Mouse (Mus musculus): ENCODE data around the gene Sema6c.
"Not testable (repeated sequence)": the region's sequence is repeated elsewhere in the genome, so short reads cannot be mapped to it uniquely, and the experiment has no call there.

The Sema6c gene

GRCm38 (mm10) chr3:95186100-95186499 lies 25.8 kb downstream of the Sema6c start:
- no peak for DNase-seq (ENCODE audit: low spot score)

- DNase-seq (ENCODE audit: low spot score): no peak
Observed at GRCm38 (mm10) chr3:95186888-95187287, 26.6 kb downstream of the Sema6c start.

DNA sequence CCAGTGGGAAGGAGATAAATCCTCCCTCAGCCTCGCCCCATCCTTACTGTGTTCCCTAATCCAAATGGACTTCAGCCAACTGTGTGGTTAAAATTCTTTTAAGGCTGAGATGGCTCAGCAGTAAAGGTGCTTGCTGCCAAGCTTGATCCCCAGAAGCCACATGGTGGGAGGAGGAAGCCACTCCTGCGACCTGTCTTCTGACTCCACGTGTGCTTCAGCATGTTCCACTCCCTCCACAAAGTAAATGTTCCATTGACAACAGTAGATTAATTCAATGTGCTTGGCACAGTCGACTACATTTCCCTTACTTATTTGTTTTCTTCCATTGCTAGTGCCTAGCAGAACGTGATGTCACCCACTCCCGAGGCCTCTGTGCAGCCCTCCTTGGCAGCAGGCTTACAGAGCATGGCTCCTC lies 34.5 kb downstream of the Sema6c start:
- no peak for DNase-seq (ENCODE audit: low spot score)

GRCm38 (mm10) chr3:95195772-95196171 lies 35.5 kb downstream of the Sema6c start:
- DNase-seq (ENCODE audit: low spot score): no peak

DNA sequence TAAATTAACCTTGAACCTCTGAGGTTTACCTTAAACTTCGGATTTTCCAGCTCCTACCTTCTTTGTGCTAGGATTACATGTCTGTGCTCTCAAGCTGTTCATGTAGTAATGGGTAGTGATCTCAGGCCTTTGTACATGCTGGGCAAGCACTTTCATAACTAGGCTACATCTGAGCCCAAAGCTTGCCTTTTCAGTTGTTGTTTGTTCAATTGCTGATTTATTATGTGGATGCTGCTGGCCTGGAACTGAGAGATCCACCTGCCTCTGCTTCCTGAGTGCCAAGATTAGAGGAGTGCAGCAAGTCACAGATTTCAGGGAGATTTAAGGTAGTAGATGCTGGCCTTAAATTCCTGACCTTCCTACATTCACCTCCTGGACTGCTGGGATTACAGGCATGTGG lies 38.8 kb downstream of the Sema6c start:
- DNase-seq (ENCODE audit: low spot score): no peak

- DNase-seq (ENCODE audit: low spot score): no peak
Observed at GRCm38 (mm10) chr3:95200132-95200531, 39.9 kb downstream of the Sema6c start.

- no peak for DNase-seq (ENCODE audit: low spot score)
Observed at GRCm38 (mm10) chr3:95200562-95200961, 40.3 kb downstream of the Sema6c start.

DNA sequence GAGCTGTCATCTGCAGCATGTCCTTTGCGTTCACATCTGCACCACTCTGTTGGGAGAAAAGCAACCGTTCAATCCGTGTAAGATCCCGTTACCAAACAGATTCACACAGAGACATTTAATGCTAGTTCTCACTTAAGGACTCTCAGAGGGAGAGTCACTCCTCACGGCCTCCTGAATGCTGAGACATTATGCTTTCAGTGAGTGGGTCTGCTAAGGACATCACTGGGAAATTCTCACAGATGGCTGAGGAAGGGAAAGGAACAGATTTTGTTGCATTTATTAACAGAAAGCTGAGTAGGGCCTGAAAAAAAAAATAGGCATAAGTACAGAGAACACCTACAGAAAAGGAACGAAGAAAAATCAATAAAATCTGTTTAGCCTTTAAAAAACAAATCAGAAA lies 43.6 kb downstream of the Sema6c start:
- DNase-seq (ENCODE audit: low spot score): no peak

DNA sequence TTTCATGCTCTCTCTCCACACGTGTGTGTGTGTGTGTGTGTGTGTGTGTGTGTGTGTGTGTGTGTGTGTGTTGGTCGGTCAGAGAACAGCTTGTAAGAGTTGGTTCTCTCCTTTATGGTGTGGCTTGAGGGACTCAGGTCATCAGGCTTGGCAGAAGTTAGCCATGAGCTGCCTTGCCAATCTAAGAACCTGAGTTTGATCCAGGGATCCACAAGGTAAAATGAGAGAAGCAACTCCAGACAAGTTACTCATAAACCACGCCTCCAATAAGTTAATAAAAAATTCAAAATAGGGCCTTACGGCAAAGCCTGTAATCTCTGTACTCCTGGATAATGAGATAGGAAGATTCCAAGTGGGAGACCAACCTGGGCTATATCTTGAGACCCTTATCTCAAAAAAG lies 48.0 kb downstream of the Sema6c start:
- DNase-seq (ENCODE audit: low spot score): no peak

- DNase-seq (ENCODE audit: low spot score): no peak
Observed at GRCm38 (mm10) chr3:95210585-95210984, 50.3 kb downstream of the Sema6c start.

DNA sequence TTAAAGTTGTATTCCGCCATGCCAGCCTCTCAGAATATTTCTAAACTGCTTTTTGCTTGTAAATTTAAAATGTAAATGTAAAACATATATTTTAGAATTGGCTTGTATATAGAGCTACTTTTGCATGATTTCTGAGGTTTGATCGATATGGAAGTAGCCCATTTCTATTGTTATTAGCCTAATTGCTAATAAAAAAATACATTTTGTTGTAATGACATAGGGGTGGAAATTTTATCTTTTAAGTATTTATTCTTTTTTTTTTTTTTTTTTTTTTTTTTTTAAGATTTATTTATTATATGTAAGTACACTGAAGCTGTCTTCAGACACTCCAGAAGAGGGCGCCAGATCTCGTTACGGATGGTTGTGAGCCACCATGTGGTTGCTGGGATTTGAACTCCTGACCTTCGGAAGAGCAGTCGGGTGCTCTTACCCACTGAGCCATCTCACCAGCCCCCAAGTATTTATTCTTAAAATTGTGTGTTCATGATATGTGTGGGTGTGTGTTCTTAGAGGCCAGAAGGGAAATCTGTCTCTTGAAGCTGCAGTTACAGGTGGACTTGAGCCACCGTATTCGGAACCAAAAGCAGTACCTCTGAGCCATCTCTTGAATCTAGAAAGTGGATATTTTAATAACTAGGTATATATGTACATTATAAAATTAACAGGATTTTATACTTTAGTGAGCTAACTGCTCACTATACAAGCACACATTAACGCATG lies 52.8 kb downstream of the Sema6c start:
- not testable (repeated sequence) for DNase-seq (ENCODE audit: low spot score)

DNA sequence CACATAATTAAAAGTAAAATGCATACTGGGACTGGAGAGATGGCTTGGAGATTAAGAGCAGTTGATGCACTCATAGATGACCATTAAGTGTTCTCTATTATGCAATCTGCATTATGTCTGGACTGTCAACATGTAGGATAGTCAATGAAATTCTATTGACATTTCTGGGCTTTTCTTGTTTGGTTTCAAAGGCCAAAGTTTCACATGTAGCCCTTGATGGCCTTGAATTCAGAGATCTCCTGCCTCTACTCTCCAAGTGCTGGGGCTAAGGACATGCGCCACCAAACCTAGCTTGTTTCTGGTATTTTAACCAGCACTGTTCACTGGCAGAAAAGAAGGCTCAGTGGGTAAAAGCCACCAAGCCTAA lies 53.3 kb downstream of the Sema6c start:
- DNase-seq (ENCODE audit: low spot score): no peak

DNA sequence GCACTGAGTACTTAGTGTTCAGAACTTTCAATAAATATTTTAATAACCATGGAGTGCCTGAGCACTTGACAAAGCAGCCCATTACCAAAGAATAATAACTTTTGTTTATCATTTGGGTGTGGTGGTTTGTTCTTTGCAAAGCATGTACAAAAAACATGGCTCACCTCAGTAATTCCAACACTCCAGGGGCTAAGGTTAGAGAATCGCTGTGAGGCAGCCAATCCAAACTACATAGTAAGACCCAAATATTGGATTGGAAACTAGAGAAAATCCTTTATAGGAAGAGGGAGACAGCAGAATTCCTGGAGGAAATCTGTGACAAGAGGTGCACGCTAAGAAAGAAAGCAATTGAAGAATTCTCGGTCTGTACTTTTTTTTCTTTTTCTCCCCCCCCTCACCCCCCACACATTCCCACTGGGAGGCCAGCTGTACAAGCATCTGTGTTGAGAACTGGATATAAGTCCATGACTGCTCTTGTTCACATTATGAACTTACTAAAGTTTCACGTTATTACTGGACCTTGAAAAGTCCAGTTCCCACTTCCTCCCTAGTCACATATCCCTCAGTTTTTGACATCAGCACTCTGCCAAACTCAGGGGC lies 56.5 kb downstream of the Sema6c start:
- DNase-seq (ENCODE audit: low spot score): no peak

DNA sequence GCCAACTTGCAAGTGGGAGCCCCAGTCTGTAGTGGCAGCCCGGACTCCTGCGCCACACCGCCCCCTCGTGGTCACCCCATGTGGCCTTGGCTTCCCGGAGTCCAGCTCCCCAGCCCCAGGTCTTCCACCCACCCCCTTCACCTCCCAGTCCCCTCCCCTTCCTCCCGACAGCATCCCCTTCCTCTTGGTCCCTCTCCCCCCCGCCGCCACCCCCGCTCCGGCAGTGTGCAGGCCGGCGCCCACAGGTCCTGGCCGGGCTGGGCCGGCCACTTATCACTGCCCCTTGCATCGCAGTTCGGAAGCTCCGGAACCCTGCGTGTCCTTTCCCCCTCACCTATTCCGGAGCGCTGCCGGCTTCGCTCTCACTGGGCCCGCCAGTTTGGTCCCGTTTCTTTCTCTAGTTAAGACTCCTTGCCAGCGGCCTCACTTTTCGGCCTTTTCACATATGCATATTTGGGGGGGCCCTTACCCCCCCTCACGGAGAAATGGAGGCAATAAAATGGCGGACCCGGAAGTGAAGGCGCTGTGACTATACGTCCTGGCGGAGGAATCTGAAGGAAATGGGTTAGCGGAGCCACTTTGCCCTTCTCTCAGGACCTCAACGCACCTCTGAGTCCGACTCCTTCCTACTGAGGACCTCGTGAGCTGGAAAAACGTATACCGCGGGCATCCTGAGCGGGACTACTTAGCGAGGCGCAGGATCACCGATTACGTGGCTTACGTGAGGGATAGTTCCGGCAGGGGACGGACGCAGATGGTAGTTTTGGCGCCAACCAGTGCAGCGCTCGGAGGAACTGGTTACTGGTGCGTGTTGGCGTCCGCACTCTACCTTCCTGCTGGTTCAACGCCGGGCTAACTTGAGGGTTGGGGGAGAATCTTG lies 57.2 kb downstream of the Sema6c start, which contains the start of gene Gabpb2:
Gabpb2 (minus strand) TSS at position 662 of the 880 bp plus-strand sequence.
- DNase-seq (ENCODE audit: low spot score): peak; percentile 91

DNA sequence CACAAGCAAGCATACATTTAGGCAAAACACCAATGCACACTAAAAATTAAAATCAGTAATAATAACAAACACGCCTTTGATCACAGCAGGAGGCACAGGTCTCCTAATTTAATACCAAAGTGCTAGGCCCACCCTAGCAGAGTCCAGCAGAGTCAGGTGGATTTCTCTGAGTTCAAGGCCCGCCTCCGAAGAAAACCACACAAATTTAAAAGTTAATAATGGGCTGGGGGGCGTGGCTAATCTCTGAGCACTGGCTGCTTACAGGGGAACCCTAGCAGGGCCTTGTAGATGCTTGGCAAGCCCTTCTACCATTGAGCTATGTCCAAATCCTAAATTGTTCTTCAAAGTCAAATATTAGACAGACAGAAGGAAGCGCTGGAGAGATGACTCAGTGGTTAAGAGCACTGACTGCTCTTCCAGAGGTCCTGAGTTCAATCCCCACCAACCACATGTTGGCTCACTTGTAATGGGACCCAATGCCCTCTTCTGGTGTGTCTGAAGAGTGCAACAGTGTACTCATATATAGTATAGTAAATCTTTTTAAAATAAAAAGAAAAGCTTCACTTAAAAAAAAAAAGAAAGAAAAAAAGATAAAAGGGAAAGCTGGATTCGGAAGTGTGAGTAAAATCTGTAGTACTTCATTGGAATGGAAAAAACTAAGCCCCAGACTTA lies 58.3 kb downstream of the Sema6c start:
- DNase-seq (ENCODE audit: low spot score): no peak

- DNase-seq (ENCODE audit: low spot score): no peak
Observed at GRCm38 (mm10) chr3:95223041-95223440, 62.8 kb downstream of the Sema6c start.

Data from ovary, adult 18-20 months (tissue).